Mouse (Mus musculus) CD4-positive, CD25-positive, alpha-beta regulatory T cell, adult 9 weeks (primary cell): ENCODE results near the gene Rabggtb. TPM values are rescaled to one million over a fixed set of nuclear protein-coding genes. Genes with fewer than 3 reads are reported as not detected.

Experiments used
- polyA plus RNA-seq: library from polyadenylated mRNA; unstranded; fragments of 100-300 nt; shearing (Covaris generic); gene quantifications from one replicate; pipeline ENCODE4 v1.2.1, GENCODE M21; 2017

Rabggtb gene
- 38.1 TPM for polyA plus RNA-seq

DNA sequence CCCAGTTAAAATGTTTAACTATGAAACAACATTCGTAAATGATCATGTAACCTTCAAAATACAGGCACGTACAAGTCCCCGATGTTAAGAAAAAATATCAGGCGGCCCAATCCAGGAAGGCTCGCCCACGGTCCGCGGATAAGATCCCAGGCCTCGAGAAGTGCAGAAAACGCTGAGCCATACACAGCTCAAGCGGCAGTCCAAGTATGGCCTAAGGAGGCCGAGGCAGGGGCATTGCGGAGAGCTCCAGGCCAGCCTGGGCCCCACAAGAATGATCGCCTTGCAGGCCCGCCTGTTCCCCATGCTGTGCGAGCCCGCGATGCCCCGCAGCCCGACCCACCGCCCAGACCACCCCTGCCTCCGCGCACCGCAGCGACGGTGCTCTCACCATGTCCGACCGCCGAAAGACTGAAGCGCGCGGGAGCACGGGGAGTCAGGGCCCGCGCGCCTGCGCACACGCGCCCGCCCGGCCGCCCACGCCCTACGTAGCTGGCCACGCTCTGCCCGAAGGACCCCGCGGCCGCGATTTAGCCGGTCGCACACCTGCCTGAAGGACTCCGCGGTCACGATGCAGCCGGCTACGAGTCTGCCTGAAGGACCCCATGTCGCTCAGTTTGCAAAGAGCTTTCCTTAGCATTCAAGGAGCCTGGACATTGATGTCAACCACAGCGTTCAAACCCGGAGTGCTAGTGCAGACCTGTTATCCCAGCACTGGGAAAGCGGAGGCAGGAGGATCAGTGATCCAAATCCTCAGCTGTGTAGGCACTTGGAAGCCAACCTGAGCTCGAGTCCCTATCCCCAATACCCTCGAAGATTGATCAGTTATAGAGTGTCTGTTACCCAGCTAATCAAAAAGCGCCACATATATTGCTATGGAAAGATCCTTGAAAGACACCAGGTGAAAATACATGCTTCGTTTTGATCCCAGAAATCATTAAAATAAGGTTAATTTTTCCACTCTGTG lies at the start of gene Rabggtb:
Gene Rabggtb (minus strand): TSS at position 464 of the 964 bp plus-strand sequence.

GRCm38 (mm10) chr3:153944335-153944990 lies 31.7 kb upstream of the Rabggtb start, which contains the start of gene Acadm:
Gene Acadm, minus strand, starts transcription at chr3:153944632.

DNA sequence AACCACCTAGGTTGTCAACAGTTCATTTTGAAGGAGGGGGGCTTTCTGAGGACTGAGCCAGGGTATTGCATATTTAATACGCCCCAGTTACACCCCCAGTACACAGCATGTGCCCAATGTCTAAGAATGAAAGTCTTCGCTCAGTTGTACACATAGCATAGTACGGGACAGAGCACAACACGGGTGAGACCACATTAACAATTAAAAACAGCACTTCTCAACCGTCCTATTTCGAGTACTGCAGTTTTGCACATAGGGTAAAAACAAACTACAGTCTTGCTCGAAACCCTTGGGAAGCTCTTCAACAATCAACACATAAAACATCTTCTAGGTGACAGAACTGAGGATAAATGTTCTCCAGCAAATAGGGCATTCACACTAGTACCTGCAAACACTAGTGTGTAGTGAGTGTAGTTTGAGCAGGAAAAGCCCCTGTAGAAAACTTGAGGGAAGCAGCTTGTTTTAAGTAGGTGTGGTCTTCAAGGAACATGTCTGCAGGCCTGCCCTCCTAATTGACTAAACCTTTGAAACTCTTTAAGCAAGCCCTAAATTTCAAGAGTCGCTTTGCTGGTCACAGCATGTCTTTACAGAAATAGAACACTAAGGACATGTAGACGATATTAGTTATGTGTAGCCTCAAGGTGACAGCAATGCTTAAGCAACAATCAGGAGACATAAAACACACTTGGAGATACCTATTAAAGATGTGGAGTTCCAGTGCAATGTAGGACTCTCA lies 6.5 kb downstream of the Rabggtb start, which contains the start of gene Msh4:
Gene Msh4 (minus strand): TSS at position 3 of the 736 bp plus-strand sequence.

Other genes starting within 250 kb of the Rabggtb start
- gene St6galnac3, start 187.8 kb downstream of the Rabggtb start, polyA plus RNA-seq = 54.0 TPM
- not detected for gene Asb17, start 68.8 kb downstream of the Rabggtb start, polyA plus RNA-seq
- not detected for gene Msh4, start 6.9 kb downstream of the Rabggtb start, polyA plus RNA-seq
- gene Acadm, start 31.6 kb upstream of the Rabggtb start, polyA plus RNA-seq = 63.4 TPM
- not detected for gene Slc44a5, start 60.4 kb upstream of the Rabggtb start, polyA plus RNA-seq